Mouse (Mus musculus): ENCODE measurements around the gene Kcnk13.
"Not testable (repeated sequence)": the region's sequence is repeated elsewhere in the genome, so short reads cannot be mapped to it uniquely, and the experiment has no call there.

The Kcnk13 gene

DNA sequence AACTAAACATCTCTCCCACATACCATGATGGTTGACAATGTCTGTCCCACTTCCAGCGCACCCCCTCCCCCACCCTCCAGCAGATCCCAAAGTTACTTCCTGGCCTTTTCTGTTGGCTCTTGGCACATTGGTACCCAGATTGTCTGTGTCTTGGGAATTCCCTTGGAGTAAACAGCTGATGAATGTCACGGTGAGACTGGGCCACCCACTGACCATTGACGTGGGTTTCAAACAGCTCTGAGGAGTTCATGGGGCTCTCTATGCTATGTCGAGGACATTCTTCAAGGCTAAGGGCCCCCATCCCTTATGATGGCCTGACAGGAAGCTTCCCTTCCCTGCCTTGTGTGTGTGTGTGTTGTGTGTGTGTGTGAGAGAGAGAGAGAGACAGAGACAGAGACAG, 5.6 kb downstream of the Kcnk13 start:
- TF ChIP-seq CTCF (conservative IDR thresholded peaks at IDR 0.05; ENCODE audit: low read length): no peak
- no peak for TF ChIP-seq POU5F1 (IDR thresholded peaks at IDR 0.05; ENCODE audit: borderline replicate concordance, low read length)
- no peak for TF ChIP-seq NANOG (IDR thresholded peaks at IDR 0.05; ENCODE audit: borderline replicate concordance, low read length)
- H3K4me1 ChIP-seq (replicated peaks; ENCODE audit: low read depth, low read length): peaks cover 26% of the 10 kb centered on the region
- H3K9me3 ChIP-seq (ENCODE audit: low read length): no peaks in the 10 kb centered on the region
- H3K36me3 ChIP-seq (ENCODE audit: insufficient read depth, low read length): no peaks in the 10 kb centered on the region
- peaks cover 65% of the 10 kb centered on the region for H3K27me3 ChIP-seq (ENCODE audit: insufficient read depth, low read length)
- H3K4me3 ChIP-seq (replicated peaks; ENCODE audit: low read length): no peak overlapping the region

DNA sequence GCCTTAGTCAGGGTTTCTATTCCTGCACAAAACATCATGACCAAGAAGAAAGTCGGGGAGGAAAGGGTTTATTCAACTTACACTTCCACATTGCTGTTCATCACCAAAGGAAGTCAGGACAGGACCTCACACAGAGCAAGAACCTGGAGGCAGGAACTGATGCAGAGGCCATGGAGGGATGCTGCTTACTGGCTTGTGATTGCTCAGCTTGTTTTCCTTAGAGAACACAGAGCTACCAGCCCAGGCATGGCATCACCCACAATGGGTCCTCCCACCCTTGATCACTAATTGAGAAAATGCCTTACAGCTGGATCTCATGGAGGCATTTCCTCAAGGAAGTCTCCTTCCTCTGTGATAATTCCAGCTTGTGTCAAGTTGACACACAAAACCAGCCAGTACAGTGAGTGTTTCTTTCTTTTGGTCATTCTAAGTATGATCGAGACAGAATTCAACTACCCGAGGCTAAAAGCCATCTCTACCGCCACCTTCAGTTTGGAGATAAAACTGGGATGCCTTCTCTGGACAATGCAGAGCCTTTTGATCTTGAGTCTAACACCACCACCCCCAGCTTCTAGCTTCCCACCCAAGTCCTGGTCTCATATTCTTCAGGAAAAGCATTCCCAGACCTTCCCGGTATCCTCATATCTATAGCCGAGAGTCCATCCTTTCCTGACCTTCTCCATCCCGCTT, 7.1 kb downstream of the Kcnk13 start:
- peak; percentile 47 for TF ChIP-seq CTCF (conservative IDR thresholded peaks at IDR 0.05; ENCODE audit: low read length)
- H3K9me3 ChIP-seq (ENCODE audit: low read length); H3K36me3 ChIP-seq (ENCODE audit: insufficient read depth, low read length); H3K4me3 ChIP-seq (replicated peaks; ENCODE audit: low read length): not testable (repeated sequence)
- peaks cover 51% of the 10 kb centered on the region for H3K27me3 ChIP-seq (ENCODE audit: insufficient read depth, low read length)
- peaks cover 13% of the 10 kb centered on the region for H3K4me1 ChIP-seq (replicated peaks; ENCODE audit: low read depth, low read length)

DNA sequence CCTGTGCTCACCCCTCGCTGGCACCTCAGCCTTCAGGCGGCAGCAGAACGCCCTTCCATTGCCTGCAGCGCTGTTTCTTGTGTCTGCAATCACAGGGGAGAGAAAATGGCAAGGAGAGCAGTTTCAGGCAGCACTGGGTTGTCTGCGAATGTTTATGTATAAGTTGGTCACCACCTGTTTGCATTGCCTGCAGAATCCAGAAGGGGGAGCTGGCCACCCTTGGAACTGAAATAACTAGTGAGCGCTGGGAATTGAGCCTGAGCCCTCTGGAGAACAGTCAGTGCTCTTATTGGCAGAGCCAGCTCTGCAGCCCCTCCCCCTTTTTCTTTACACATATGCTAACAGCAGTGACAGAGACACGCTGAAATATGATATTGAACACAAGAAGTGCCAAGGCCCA, 8.5 kb downstream of the Kcnk13 start:
- Histone ChIP-seq H3K4me1 (replicated peaks; ENCODE audit: low read depth, low read length) (no peaks in the 10 kb centered on the region; the same call in 1 of the 2 replicates), H3K4me3 (replicated peaks; ENCODE audit: low read length) (peak overlapping the region; percentile 66), H3K36me3 (ENCODE audit: insufficient read depth, low read length) (no peaks in the 10 kb centered on the region), H3K9me3 (ENCODE audit: low read length) (no peaks in the 10 kb centered on the region), H3K27me3 (ENCODE audit: insufficient read depth, low read length) (peaks cover 36% of the 10 kb centered on the region)
- no peak for TF ChIP-seq POU5F1 (IDR thresholded peaks at IDR 0.05; ENCODE audit: borderline replicate concordance, low read length)
- no peak for TF ChIP-seq NANOG (IDR thresholded peaks at IDR 0.05; ENCODE audit: borderline replicate concordance, low read length)
- TF ChIP-seq CTCF (conservative IDR thresholded peaks at IDR 0.05; ENCODE audit: low read length): peak; percentile 83

DNA sequence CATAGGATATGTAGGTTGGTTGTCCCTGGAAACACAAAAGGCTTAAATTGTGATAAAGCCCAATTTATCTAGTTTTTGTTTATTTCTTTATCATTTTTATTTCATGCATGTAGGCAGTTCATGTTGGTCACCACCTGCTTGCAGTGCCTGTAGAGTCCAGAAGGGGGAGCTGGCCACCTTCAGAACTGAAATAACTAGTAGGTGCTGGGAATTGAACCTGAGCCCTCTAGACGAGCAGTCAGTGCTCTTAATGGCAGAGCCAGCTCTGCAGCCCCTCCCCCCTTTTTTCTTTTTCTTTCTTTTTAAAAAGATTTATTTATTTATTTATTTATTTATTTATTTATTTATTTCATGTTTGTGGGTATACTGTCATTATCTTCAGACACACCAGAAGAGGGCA, 9.4 kb downstream of the Kcnk13 start:
- TF ChIP-seq CTCF (conservative IDR thresholded peaks at IDR 0.05; ENCODE audit: low read length) (peak; percentile 82), POU5F1 (IDR thresholded peaks at IDR 0.05; ENCODE audit: borderline replicate concordance, low read length) (no peak)

GRCm38 (mm10) chr12:99979541-99979940, 15.2 kb downstream of the Kcnk13 start:
- Histone ChIP-seq H3K4me1 (replicated peaks; ENCODE audit: low read depth, low read length) (no peaks in the 10 kb centered on the region), H3K36me3 (ENCODE audit: insufficient read depth, low read length) (no peaks in the 10 kb centered on the region), H3K4me3 (replicated peaks; ENCODE audit: low read length) (no peak overlapping the region), H3K9me3 (ENCODE audit: low read length) (no peaks in the 10 kb centered on the region), H3K27me3 (ENCODE audit: insufficient read depth, low read length) (no peaks in the 10 kb centered on the region)
- TF ChIP-seq NANOG (IDR thresholded peaks at IDR 0.05; ENCODE audit: borderline replicate concordance, low read length) (no peak), CTCF (conservative IDR thresholded peaks at IDR 0.05; ENCODE audit: low read length) (no peak), POU5F1 (IDR thresholded peaks at IDR 0.05; ENCODE audit: borderline replicate concordance, low read length) (no peak)

More for the DNA sequence above, 9.4 kb downstream of the Kcnk13 start:
- Histone ChIP-seq H3K4me3 (replicated peaks; ENCODE audit: low read length) (no peak overlapping the region), H3K9me3 (ENCODE audit: low read length) (no peaks in the 10 kb centered on the region), H3K4me1 (replicated peaks; ENCODE audit: low read depth, low read length) (no peaks in the 10 kb centered on the region; the same call in 1 of the 2 replicates), H3K36me3 (ENCODE audit: insufficient read depth, low read length) (no peaks in the 10 kb centered on the region), H3K27me3 (ENCODE audit: insufficient read depth, low read length) (peaks cover 28% of the 10 kb centered on the region)

DNA sequence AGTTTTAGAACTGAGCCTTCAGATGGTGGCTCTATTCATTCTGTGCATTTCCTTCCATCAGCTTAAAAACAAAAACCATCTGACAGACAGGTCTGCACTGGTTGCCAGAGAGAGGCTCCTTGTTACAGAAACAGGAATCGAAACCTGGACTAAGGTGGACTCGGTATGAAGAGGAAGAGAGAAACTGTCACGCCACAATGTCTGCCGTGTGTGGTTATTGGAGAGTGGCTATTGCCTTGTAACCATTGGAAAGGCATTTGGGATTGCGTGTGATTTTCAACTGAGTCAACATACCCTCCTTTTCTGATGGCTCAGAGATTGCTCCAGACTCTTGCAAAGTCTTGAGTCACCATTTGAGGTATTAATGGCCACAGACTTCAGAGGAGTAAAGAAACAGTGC, 22.5 kb downstream of the Kcnk13 start:
- no peak for TF ChIP-seq POU5F1 (IDR thresholded peaks at IDR 0.05; ENCODE audit: borderline replicate concordance, low read length)
- no peak for TF ChIP-seq NANOG (IDR thresholded peaks at IDR 0.05; ENCODE audit: borderline replicate concordance, low read length)
- no peak for TF ChIP-seq CTCF (conservative IDR thresholded peaks at IDR 0.05; ENCODE audit: low read length)
- Histone ChIP-seq H3K4me1 (replicated peaks; ENCODE audit: low read depth, low read length) (no peaks in the 10 kb centered on the region), H3K27me3 (ENCODE audit: insufficient read depth, low read length) (0 out of 2 replicates have a peak, but pooled peaks cover 3% of the 10 kb centered on the region), H3K36me3 (ENCODE audit: insufficient read depth, low read length) (no peaks in the 10 kb centered on the region), H3K9me3 (ENCODE audit: low read length) (0 out of 2 replicates have a peak, but pooled peaks cover 7% of the 10 kb centered on the region), H3K4me3 (replicated peaks; ENCODE audit: low read length) (no peak overlapping the region)

GRCm38 (mm10) chr12:99988144-99988543, 23.8 kb downstream of the Kcnk13 start:
- Histone ChIP-seq H3K36me3 (ENCODE audit: insufficient read depth, low read length) (no peaks in the 10 kb centered on the region), H3K27me3 (ENCODE audit: insufficient read depth, low read length) (0 out of 2 replicates have a peak, but pooled peaks cover 3% of the 10 kb centered on the region), H3K4me3 (replicated peaks; ENCODE audit: low read length) (no peak overlapping the region), H3K4me1 (replicated peaks; ENCODE audit: low read depth, low read length) (no peaks in the 10 kb centered on the region), H3K9me3 (ENCODE audit: low read length) (0 out of 2 replicates have a peak, but pooled peaks cover 7% of the 10 kb centered on the region)
- no peak for TF ChIP-seq CTCF (conservative IDR thresholded peaks at IDR 0.05; ENCODE audit: low read length)
- no peak for TF ChIP-seq NANOG (IDR thresholded peaks at IDR 0.05; ENCODE audit: borderline replicate concordance, low read length)
- TF ChIP-seq POU5F1 (IDR thresholded peaks at IDR 0.05; ENCODE audit: borderline replicate concordance, low read length): no peak

- Histone ChIP-seq H3K27me3 (ENCODE audit: insufficient read depth, low read length) (no peaks in the 10 kb centered on the region), H3K36me3 (ENCODE audit: insufficient read depth, low read length) (no peaks in the 10 kb centered on the region), H3K4me1 (replicated peaks; ENCODE audit: low read depth, low read length) (no peaks in the 10 kb centered on the region), H3K4me3 (replicated peaks; ENCODE audit: low read length) (no peak overlapping the region), H3K9me3 (ENCODE audit: low read length) (0 out of 2 replicates have a peak, but pooled peaks cover 7% of the 10 kb centered on the region)
- no peak for TF ChIP-seq POU5F1 (IDR thresholded peaks at IDR 0.05; ENCODE audit: borderline replicate concordance, low read length)
- TF ChIP-seq NANOG (IDR thresholded peaks at IDR 0.05; ENCODE audit: borderline replicate concordance, low read length): no peak
- TF ChIP-seq CTCF (conservative IDR thresholded peaks at IDR 0.05; ENCODE audit: low read length): no peak
Observed at GRCm38 (mm10) chr12:99992362-99992862, 28.1 kb downstream of the Kcnk13 start.

Measured in E14TG2a.4 (cell line).